Mouse (Mus musculus): Measurements from ENCODE around the gene Evi2b. TPM values are rescaled to one million over a fixed set of nuclear protein-coding genes. Genes with fewer than 3 reads are reported as not detected.
A peak's percentile ranks its signal among the peaks of the same experiment; 100 is the strongest.

Gene Evi2b
- 0.79 and 2.5 TPM in 2 replicates for polyA plus RNA-seq (2012; ENCODE audit: insufficient read depth, insufficient read length, missing spikeins)

DNA sequence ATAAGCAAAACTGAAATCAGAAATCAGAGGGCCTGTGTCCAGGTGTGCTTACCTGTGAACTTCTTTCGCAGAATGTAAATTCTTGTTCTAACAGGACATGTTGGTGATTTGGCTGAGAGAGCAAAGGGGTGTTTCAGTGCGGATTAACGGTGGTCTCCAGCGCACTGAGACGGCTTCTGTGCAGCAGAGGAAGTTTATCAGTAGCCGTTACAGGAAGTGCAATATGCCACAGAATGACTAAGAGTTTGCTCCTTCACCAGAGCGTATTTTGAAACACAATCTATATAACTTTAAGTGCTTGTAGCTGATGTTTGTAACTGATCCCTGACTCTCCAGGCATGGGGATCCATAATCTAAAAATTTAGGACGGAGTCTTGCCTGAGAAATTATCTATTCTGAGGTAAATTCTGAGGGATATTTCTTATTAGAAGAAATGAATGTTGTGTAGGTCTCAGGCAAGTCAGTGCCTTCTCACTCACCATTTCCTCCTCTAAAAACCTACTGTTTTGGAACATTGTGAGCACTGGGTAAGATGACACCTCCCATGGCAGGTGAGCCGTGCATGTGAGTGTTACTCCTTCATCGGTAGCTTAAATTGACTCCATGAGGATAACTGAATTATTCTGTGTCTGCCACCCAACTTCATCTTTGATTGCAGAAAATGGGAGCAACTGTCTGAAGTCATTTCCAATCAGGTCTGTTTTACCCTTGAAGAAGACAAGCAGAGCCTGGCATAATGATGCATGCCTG is at the start of gene Evi2b:
TSS of gene Evi2b (minus strand) at position 203 of the 750 bp plus-strand sequence.
- Histone ChIP-seq H3K4me3 (ENCODE audit: insufficient read depth, low read depth, low read length) (peak within 1 kb of the TSS; percentile 39; the same call in 1 of the 2 replicates), H3K4me1 (ENCODE audit: control insufficient read depth, insufficient read depth, insufficient read length, low read length) (no peaks in the 10 kb centered on the region), H3K27ac (replicated peaks; ENCODE audit: low read depth, low read length) (peak within 1 kb of the TSS; percentile 49; the same call in 1 of the 2 replicates)

GRCm38 (mm10) chr11:79570319-79570718 is 46.8 kb upstream of the Evi2b start:
- no peaks in the 10 kb centered on the region for H3K4me1 ChIP-seq (ENCODE audit: control insufficient read depth, insufficient read depth, insufficient read length, low read length)
- H3K4me3 ChIP-seq (ENCODE audit: insufficient read depth, low read depth, low read length): no peak overlapping the region
- no peak overlapping the region for H3K27ac ChIP-seq (replicated peaks; ENCODE audit: low read depth, low read length)

- H3K27ac ChIP-seq (replicated peaks; ENCODE audit: low read depth, low read length): no peak overlapping the region
- H3K4me1 ChIP-seq (ENCODE audit: control insufficient read depth, insufficient read depth, insufficient read length, low read length): no peaks in the 10 kb centered on the region
- no peak overlapping the region for H3K4me3 ChIP-seq (ENCODE audit: insufficient read depth, low read depth, low read length)
Observed at GRCm38 (mm10) chr11:79568197-79568911, 44.8 kb upstream of the Evi2b start.

- Histone ChIP-seq H3K4me1 (ENCODE audit: control insufficient read depth, insufficient read depth, insufficient read length, low read length) (no peaks in the 10 kb centered on the region), H3K4me3 (ENCODE audit: insufficient read depth, low read depth, low read length) (no peak overlapping the region), H3K27ac (replicated peaks; ENCODE audit: low read depth, low read length) (no peak overlapping the region)
Observed at GRCm38 (mm10) chr11:79566947-79567346, 43.4 kb upstream of the Evi2b start.

GRCm38 (mm10) chr11:79563493-79563892 is 39.9 kb upstream of the Evi2b start:
- Histone ChIP-seq H3K27ac (replicated peaks; ENCODE audit: low read depth, low read length) (no peak overlapping the region), H3K4me3 (ENCODE audit: insufficient read depth, low read depth, low read length) (no peak overlapping the region), H3K4me1 (ENCODE audit: control insufficient read depth, insufficient read depth, insufficient read length, low read length) (no peaks in the 10 kb centered on the region)

DNA sequence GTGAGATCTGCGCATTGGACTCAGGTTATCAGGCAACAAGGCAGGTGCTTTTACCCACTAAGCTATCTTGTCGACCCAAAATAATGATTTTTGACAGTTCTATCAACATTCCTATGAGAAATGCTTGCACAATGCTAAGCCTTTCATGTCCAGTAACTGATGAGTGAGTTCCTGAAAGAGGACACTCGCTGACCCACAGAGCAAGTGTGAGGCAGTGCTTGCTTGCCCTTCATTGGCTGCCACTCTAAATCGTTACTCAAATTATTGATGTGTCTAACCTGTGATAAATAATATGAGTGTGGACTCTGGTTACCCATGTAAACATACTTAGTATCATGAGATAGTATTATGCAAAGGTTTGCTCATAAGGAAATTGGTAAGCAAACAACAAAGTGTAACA is 37.0 kb upstream of the Evi2b start:
- no peak overlapping the region for H3K27ac ChIP-seq (replicated peaks; ENCODE audit: low read depth, low read length)

GRCm38 (mm10) chr11:79552622-79553021 is 29.1 kb upstream of the Evi2b start:
- Histone ChIP-seq H3K4me1 (ENCODE audit: control insufficient read depth, insufficient read depth, insufficient read length, low read length) (no peaks in the 10 kb centered on the region), H3K27ac (replicated peaks; ENCODE audit: low read depth, low read length) (no peak overlapping the region), H3K4me3 (ENCODE audit: insufficient read depth, low read depth, low read length) (no peak overlapping the region)

More for the DNA sequence above, 37.0 kb upstream of the Evi2b start:
- H3K4me3 ChIP-seq (ENCODE audit: insufficient read depth, low read depth, low read length): no peak overlapping the region
- H3K4me1 ChIP-seq (ENCODE audit: control insufficient read depth, insufficient read depth, insufficient read length, low read length): no peaks in the 10 kb centered on the region

GRCm38 (mm10) chr11:79536293-79536692 is 12.7 kb upstream of the Evi2b start:
- Histone ChIP-seq H3K4me3 (ENCODE audit: insufficient read depth, low read depth, low read length) (no peak overlapping the region), H3K4me1 (ENCODE audit: control insufficient read depth, insufficient read depth, insufficient read length, low read length) (peaks cover 8% of the 10 kb centered on the region), H3K27ac (replicated peaks; ENCODE audit: low read depth, low read length) (no peak overlapping the region)

DNA sequence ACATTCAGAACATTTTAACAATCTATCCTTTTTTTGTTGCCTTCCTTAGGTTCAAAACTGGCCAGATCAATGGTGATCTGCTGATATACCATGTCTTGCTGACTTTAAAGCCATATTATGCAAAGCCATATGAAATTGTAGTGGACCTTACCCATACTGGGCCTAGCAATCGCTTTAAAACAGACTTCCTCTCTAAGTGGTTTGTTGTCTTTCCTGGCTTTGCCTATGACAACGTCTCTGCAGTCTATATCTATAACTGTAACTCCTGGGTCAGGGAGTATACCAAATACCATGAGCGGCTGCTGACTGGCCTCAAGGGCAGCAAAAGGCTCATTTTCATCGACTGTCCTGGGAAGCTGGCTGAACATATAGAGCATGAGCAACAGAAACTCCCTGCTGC is 12.0 kb upstream of the Evi2b start:
- Histone ChIP-seq H3K4me3 (ENCODE audit: insufficient read depth, low read depth, low read length) (no peak overlapping the region), H3K27ac (replicated peaks; ENCODE audit: low read depth, low read length) (no peak overlapping the region), H3K4me1 (ENCODE audit: control insufficient read depth, insufficient read depth, insufficient read length, low read length) (peaks cover 8% of the 10 kb centered on the region)

GRCm38 (mm10) chr11:79533950-79534690 is 10.6 kb upstream of the Evi2b start:
- Histone ChIP-seq H3K27ac (replicated peaks; ENCODE audit: low read depth, low read length) (no peak overlapping the region), H3K4me1 (ENCODE audit: control insufficient read depth, insufficient read depth, insufficient read length, low read length) (peaks cover 8% of the 10 kb centered on the region), H3K4me3 (ENCODE audit: insufficient read depth, low read depth, low read length) (no peak overlapping the region)

DNA sequence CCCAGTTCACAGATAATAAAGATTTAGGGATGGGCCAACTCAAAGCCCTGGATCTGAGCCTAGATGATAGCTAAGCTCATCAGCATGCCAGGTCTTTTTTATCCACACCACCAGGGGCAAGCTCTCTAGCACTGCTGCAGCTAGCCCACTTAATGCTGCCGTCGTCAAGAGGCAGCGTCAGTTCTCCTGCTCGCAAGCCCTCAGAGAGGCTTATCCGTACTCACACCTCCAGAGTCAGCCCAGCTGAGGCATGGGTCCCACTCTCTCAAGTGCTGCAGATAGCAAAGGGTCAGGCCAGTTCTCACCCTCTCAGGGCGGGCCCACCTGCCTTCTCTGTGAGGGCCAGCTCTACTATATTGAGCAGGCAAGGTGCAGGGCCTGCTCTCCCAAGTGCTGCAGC is 9.7 kb upstream of the Evi2b start:
- no peak overlapping the region for H3K4me3 ChIP-seq (ENCODE audit: insufficient read depth, low read depth, low read length)
- H3K27ac ChIP-seq (replicated peaks; ENCODE audit: low read depth, low read length): no peak overlapping the region
- H3K4me1 ChIP-seq (ENCODE audit: control insufficient read depth, insufficient read depth, insufficient read length, low read length): peaks cover 8% of the 10 kb centered on the region

GRCm38 (mm10) chr11:79531485-79531884 is 7.9 kb upstream of the Evi2b start:
- Histone ChIP-seq H3K4me1 (ENCODE audit: control insufficient read depth, insufficient read depth, insufficient read length, low read length) (peaks cover 8% of the 10 kb centered on the region), H3K4me3 (ENCODE audit: insufficient read depth, low read depth, low read length) (no peak overlapping the region), H3K27ac (replicated peaks; ENCODE audit: low read depth, low read length) (no peak overlapping the region)

DNA sequence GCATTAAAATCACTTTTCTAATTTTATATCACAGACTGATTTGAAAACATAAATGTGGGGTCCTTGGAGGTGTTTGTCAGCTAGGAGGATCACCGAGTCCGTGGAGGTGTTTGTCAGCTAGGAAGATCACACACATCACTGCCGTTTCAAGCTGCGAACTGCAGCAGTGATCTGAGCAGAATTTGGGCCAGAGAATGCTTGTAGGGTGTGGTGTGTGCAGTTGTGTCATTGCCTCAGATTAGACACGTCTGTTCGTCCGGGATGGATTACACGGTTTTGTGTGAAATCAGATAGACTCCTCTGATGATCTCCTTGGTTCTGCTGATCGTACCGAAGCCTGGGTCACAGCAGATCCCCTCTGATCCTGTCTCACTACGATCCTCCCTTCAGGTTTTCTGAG is 7.2 kb upstream of the Evi2b start:
- peaks cover 8% of the 10 kb centered on the region for H3K4me1 ChIP-seq (ENCODE audit: control insufficient read depth, insufficient read depth, insufficient read length, low read length)
- H3K27ac ChIP-seq (replicated peaks; ENCODE audit: low read depth, low read length): no peak overlapping the region
- H3K4me3 ChIP-seq (ENCODE audit: insufficient read depth, low read depth, low read length): no peak overlapping the region

GRCm38 (mm10) chr11:79530333-79530761 is 6.8 kb upstream of the Evi2b start, which contains the start of the genes Evi2 and Evi2a:
Evi2 (minus strand) TSS chr11:79530589.
Evi2a (minus strand) TSS chr11:79530609.
- peak within 1 kb of the TSS; percentile 48 for H3K4me3 ChIP-seq (ENCODE audit: insufficient read depth, low read depth, low read length)
- peaks cover 8% of the 10 kb centered on the region for H3K4me1 ChIP-seq (ENCODE audit: control insufficient read depth, insufficient read depth, insufficient read length, low read length)
- 0 out of 2 replicates have a peak within 1 kb of the TSS, but pooled peaks have one; percentile 49 for H3K27ac ChIP-seq (replicated peaks; ENCODE audit: low read depth, low read length)

DNA sequence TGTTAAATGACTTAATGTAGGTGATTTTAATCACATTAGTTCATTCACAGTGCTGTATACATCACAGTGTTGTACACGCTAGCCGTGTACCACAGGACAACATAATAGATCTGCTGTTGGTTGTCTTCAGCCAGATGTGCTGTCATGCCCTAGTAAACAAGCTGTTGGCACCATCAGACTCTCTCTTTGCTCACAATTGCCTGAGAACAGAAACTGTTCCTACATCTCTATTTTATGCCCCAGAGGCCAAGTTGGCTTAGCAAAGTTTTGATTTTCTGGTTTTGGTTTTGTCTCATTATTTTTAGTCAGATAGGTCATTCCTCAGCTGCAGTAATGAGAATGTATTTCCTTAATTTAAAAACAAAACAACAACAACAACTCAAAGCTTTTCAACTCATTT is 6.2 kb upstream of the Evi2b start:
- Histone ChIP-seq H3K27ac (replicated peaks; ENCODE audit: low read depth, low read length) (0 out of 2 replicates have a peak overlapping the region, but pooled peaks have one; percentile 49), H3K4me3 (ENCODE audit: insufficient read depth, low read depth, low read length) (peak overlapping the region; percentile 48)

More for the DNA sequence above, 6.2 kb upstream of the Evi2b start:
- H3K4me1 ChIP-seq (ENCODE audit: control insufficient read depth, insufficient read depth, insufficient read length, low read length): peaks cover 8% of the 10 kb centered on the region

All from brown adipose tissue, adult 24 weeks (tissue).